Mouse (Mus musculus): ENCODE data around the gene Alx1. TPM values are rescaled to one million over a fixed set of nuclear protein-coding genes. Genes with fewer than 3 reads are reported as not detected.

Alx1 gene
- 0.08 and 0.10 TPM in 2 replicates for polyA plus RNA-seq (2021; fragmentation: Nextera tagmentation)
- long read RNA-seq, experiment 1 = 0 reads
- long read RNA-seq, experiment 2 = 0 reads

DNA sequence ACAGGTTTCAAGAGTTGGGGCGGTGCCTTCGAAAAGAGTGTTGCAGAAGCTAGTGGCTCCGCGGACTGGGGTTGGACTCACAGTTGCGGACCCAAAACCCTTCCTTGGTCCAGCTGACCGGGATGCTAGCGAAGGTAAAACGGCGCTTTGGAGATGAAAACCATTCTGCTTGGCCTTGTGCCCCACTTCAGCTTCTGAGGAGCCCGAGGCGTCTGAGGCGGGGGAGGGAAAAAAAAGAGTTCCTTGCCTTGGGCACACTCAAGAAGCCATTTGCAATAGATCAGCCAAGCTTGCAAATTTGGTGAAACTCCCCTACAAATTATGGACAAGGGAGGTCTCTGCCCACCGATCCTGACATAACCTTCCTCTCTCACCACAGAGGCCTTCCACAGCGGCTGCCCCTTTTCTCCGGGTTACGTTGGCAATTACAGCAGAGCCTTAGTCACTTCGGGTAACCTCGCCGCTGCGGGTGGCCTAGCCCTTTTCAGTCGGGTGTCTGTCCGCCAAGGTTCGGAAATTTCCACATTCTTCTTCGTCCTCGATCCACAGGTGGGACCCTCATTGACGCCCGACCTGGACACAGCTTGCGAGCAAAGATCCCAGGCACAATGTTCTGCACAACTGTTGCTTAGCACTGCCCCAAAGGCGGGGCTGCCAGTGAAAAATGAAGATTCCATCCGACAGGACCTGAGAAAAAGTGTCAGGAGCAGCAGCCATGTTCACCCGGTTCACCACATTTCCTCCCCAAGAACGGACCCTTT lies at the start of gene Alx1:
Gene Alx1 (minus strand): TSS at position 486 of the 761 bp plus-strand sequence.

Other genes with a start within 250 kb of the Alx1 start
- 1.1 and 1.6 TPM in 2 replicates for gene Lrriq1, start 206.1 kb upstream of the Alx1 start, polyA plus RNA-seq (2021; fragmentation: Nextera tagmentation)